Mouse (Mus musculus): ENCODE measurements around the gene Olfr435. TPM values are rescaled to one million over a fixed set of nuclear protein-coding genes. Genes with fewer than 3 reads are reported as not detected.
"Not testable (repeated sequence)": the region's sequence is repeated elsewhere in the genome, so short reads cannot be mapped to it uniquely, and the experiment has no call there.

Olfr435 gene
- total RNA-seq (2021): not detected

GRCm38 (mm10) chr6:43196781-43197180 is at the start of gene Olfr435:
Gene Olfr435, plus strand, starts transcription at chr6:43197146.
- no peak for DNase-seq (ENCODE audit: extremely low spot score in 1 of 2, low spot score in 2 of 2)
- intact Hi-C loops (cut with DNase I): no loop called here

GRCm38 (mm10) chr6:43159502-43159901 is 37.4 kb upstream of the Olfr435 start:
- DNase-seq (ENCODE audit: extremely low spot score in 1 of 2, low spot score in 2 of 2): no peak
- intact Hi-C loops (cut with DNase I): no loop called here

- intact Hi-C loops (cut with DNase I): no loop called here
- no peak for DNase-seq (ENCODE audit: extremely low spot score in 1 of 2, low spot score in 2 of 2)
These were observed 34.0 kb upstream of the Olfr435 start, which contains the start of gene Olfr437 for GRCm38 (mm10) chr6:43162982-43163381. Gene Olfr437, plus strand, starts transcription at chr6:43163282.

DNA sequence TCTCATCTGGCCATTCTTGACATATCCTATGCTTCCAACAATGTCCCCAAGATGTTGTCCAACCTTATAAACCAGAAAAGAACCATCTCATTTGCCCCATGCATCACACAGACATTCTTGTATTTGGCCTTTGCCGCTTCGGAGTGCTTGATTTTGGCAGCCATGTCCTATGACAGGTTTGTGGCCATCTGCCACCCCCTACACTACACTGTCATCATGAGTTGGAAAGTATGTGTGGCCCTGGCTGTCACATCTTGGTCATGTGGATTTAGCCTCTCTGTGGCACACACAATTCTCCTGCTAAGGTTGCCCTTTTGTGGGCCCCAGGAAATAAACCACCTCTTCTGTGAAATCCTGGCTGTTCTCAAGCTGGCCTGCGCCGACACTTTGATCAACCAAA is 29.7 kb upstream of the Olfr435 start:
- intact Hi-C loops (cut with DNase I): no loop called here
- no peak for DNase-seq (ENCODE audit: extremely low spot score in 1 of 2, low spot score in 2 of 2)

DNA sequence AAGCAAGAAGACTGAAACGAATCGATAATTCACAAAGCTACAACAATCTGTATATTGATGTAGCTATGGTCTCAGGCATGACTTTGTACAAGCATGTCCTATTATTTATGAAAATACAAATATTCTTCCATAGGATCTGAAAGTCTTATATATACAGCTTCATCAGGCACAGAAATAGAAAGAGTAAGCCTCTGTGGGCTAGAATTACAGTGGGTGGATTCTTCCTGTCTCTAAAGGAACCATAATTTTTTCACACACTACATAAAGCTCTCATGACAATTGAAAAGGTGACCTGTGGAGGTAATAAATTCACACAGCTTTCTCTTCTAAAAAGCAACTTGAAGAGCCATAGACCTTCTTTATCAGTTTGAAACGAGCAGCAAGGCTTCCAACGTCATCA is 25.1 kb upstream of the Olfr435 start, which contains the start of gene Olfr13:
Gene Olfr13 (plus strand): TSS at position 301 of the 400 bp plus-strand sequence.
- no peak for DNase-seq (ENCODE audit: extremely low spot score in 1 of 2, low spot score in 2 of 2)
- intact Hi-C loops (cut with DNase I): no loop called here

- DNase-seq (ENCODE audit: extremely low spot score in 1 of 2, low spot score in 2 of 2): no peak
- intact Hi-C loops (cut with DNase I): no loop called here
These were observed 18.8 kb upstream of the Olfr435 start for GRCm38 (mm10) chr6:43178129-43178528.

DNA sequence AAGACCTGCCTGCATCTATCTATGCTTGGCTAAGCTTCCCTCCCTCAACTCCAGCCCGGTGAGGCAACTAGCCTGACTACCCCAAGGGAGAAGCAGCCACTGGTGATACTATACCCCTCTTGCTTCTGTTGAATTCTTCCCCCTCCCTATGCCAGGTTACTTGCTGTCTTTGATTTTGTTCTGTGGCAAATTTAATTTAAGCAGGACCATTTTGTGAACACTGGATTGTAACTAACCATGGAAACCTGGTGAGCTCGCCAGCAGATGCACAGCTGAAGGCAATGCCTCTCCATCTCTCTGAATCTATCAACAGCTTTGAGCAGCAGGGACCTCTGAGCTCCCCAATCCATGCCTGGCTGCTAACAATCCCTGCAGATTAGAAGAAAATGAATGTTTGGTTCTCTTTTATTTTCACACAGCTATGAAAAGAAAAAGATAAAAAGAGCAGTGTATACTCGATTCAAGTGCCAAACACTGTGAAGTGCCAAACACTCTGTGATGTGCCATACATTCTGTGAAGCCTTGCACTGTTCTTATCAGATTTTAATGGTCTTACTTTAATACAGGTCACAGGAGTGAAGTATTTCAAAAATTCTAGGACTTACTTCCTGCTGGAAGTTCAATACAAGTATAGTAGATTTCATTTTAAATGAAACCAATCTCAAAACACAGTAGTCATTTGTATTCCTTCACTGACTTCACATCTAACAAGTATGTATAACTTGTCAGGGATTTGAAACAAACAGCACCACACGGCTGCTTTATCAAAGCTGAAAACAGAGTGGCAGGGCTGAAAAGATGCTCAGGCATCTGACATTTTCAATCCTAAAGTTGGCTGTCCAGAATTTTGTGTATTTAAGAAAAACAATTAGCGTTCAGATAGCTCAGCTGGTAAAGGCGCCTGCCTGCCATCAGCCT is 18.1 kb upstream of the Olfr435 start:
- intact Hi-C loops (cut with DNase I): no loop called here
- DNase-seq (ENCODE audit: extremely low spot score in 1 of 2, low spot score in 2 of 2): no peak

- intact Hi-C loops (cut with DNase I): no loop called here
- DNase-seq (ENCODE audit: extremely low spot score in 1 of 2, low spot score in 2 of 2): no peak
These were observed 6.0 kb upstream of the Olfr435 start for GRCm38 (mm10) chr6:43190986-43191385.

DNA sequence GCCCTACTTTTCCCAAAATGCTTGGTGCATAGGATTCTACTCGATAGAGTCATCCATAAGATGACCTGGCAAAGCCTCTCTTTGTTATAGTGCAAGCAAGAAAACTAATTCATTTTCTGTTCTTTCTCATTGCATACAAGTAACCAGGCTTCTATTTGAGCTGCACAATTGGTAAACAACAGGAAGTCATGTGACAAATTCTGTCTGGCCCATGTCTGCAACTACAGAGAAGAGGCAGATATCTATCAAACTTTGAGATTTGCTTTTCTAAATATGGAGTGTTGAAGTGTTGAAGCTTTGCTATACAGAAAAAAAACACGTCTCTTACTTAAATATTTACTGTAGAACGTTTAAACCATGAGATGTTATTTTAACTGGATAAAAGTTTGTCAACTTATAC is 1.1 kb downstream of the Olfr435 start:
- no peak for DNase-seq (ENCODE audit: extremely low spot score in 1 of 2, low spot score in 2 of 2)
- intact Hi-C loops (cut with DNase I): no loop called here

- DNase-seq (ENCODE audit: extremely low spot score in 1 of 2, low spot score in 2 of 2): no peak
- intact Hi-C loops (cut with DNase I): no loop called here
These were observed 5.8 kb downstream of the Olfr435 start for GRCm38 (mm10) chr6:43202786-43203185.

DNA sequence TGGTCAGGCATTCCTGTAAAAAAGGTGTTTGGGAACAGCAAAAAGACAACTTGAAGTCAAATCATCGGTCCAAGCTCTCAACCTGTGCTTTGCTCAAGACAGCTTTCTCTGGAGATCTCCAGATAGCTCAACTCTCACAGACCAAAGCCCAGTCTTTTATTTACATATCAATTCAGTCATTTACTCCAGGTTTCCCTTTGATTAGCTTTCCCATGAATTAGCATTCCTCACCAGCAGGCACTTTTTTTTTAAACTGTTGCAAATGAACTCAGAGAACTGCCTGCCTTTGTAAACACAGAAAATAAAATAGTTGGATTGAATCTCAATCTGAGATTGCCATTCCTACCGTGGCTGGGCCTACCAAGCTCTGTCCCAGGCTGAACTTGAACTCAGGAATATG is 8.4 kb downstream of the Olfr435 start:
- intact Hi-C loops (cut with DNase I): no loop called here
- no peak for DNase-seq (ENCODE audit: extremely low spot score in 1 of 2, low spot score in 2 of 2)

DNA sequence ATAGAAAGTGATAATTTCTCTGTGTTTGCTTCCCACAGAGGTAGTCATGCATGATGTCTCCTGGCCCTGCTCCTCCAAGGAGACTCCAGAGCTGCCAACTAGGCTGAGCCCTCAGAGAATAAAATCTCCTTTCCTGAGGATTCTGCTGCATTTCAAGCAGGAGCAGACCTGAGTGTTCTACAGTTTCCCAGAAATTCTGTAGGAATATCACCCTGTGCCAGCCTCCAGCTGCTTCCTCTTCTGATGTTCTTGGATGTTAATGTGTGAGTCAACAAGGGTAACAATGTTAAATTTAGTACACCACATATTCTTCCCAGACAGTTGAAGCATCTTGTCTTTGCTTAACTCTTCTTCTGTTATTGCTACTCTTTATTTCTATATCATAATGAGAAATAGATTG is 15.9 kb downstream of the Olfr435 start, which contains the start of gene Olfr434:
Gene Olfr434 (plus strand): TSS at position 149 of the 400 bp plus-strand sequence.
- intact Hi-C loops (cut with DNase I); DNase-seq (ENCODE audit: extremely low spot score in 1 of 2, low spot score in 2 of 2): not testable (repeated sequence)

GRCm38 (mm10) chr6:43231255-43231654 is 34.3 kb downstream of the Olfr435 start, which contains the start of gene Olfr47:
Gene Olfr47, plus strand, starts transcription at chr6:43231529.
- DNase-seq (ENCODE audit: extremely low spot score in 1 of 2, low spot score in 2 of 2); intact Hi-C loops (cut with DNase I): not testable (repeated sequence)

- DNase-seq (ENCODE audit: extremely low spot score in 1 of 2, low spot score in 2 of 2): no peak
- intact Hi-C loops (cut with DNase I): no loop called here
These were observed 45.1 kb downstream of the Olfr435 start for GRCm38 (mm10) chr6:43242061-43242460.

- intact Hi-C loops (cut with DNase I): no loop called here
- no peak for DNase-seq (ENCODE audit: extremely low spot score in 1 of 2, low spot score in 2 of 2)
These were observed 50.5 kb downstream of the Olfr435 start for GRCm38 (mm10) chr6:43247396-43247795.

DNA sequence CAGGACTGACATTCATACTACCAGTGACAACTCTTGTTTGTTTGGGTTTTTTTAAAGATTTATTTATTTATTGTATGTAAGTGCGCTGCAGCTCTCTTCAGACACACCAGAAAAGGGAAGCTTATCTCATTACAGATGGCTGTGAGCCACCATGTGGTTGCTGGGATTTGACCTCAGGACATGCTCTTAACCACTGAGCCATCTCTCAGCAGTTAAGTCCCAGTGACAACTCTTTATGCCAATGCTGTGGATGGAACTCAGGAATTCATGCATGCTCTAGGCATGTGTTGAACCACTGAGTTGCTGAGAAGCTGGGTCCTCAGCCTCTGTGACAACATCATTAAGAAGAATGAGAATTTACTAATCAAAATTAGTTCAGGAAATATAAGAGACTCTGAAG is 56.0 kb downstream of the Olfr435 start:
- intact Hi-C loops (cut with DNase I): no loop called here
- no peak for DNase-seq (ENCODE audit: extremely low spot score in 1 of 2, low spot score in 2 of 2)

Other genes starting within 250 kb of the Olfr435 start
- gene Olfr444, start 248.1 kb upstream of the Olfr435 start, total RNA-seq (2021): not detected
- gene Olfr441, start 90.8 kb upstream of the Olfr435 start, total RNA-seq (2021): under 1 TPM in 1 of 2 experiments, not detected in 1; 0.14 TPM
- gene Olfr237-ps1, start 50.6 kb upstream of the Olfr435 start, total RNA-seq (2021): not detected
- gene Olfr437, start 33.9 kb upstream of the Olfr435 start, total RNA-seq (2021): not detected
- not detected for gene Olfr13, start 25.0 kb upstream of the Olfr435 start, total RNA-seq (2021)
- not detected for gene Olfr434, start 15.9 kb downstream of the Olfr435 start, total RNA-seq (2021)
- gene Olfr47, start 34.4 kb downstream of the Olfr435 start, total RNA-seq (2021): not detected
- 1 to 10 TPM; 4.2 to 4.4 TPM for gene Arhgef5, start 68.4 kb downstream of the Olfr435 start, total RNA-seq (2021)
- gene Nobox, start 112.4 kb downstream of the Olfr435 start, total RNA-seq (2021): not detected

All from left cerebral cortex, postnatal 10 days (tissue).